Mouse (Mus musculus) myocyte (in vitro differentiated cells): ENCODE data around the gene Cblb. TPM values are rescaled to one million over a fixed set of nuclear protein-coding genes. Genes with fewer than 3 reads are reported as not detected.
A peak's percentile ranks its signal among the peaks of the same experiment; 100 is the strongest.

Experiments
- H3K27me3 ChIP-seq: one replicate; pipeline ENCODE4 v1.6.1; 2011; ENCODE audit not compliant: control insufficient read depth, insufficient read depth, insufficient read length
- H3K36me3 ChIP-seq: one replicate; pipeline ENCODE4 v1.6.1; 2011; ENCODE audit not compliant: control insufficient read depth, insufficient read depth
- H3K4me2 ChIP-seq: one replicate; pipeline ENCODE4 v1.6.1; 2011; ENCODE audit warnings: low read depth, control low read depth
- H3K4me3 ChIP-seq: one replicate; pipeline ENCODE4 v1.5.1; 2011; ENCODE audit warnings: mild to moderate bottlenecking, control low read depth, moderate library complexity
- H3K79me2 ChIP-seq: one replicate; pipeline ENCODE4 v1.6.1; 2011; ENCODE audit not compliant: control insufficient read depth, insufficient read depth
- H3ac ChIP-seq: one replicate; pipeline ENCODE4 v1.6.1; 2011; ENCODE audit not compliant: control insufficient read depth, insufficient read length
- CEBPB ChIP-seq: IDR thresholded peaks from 2 replicates; pipeline ENCODE4 v1.6.1; 2011; ENCODE audit warnings: mild to moderate bottlenecking, moderate library complexity; ENCODE audit not compliant: poor library complexity, insufficient read depth, severe bottlenecking
- E2F4 ChIP-seq: IDR thresholded peaks from one replicate; pipeline ENCODE4 v1.6.1; 2011; ENCODE audit warnings: mild to moderate bottlenecking, control low read depth, moderate library complexity; ENCODE audit not compliant: insufficient read depth
- MAX ChIP-seq: IDR thresholded peaks from one replicate; pipeline ENCODE4 v1.6.1; 2011; ENCODE audit warnings: low read depth, mild to moderate bottlenecking, control low read depth
- MYOD1 ChIP-seq, 3 experiments: IDR thresholded peaks; one replicate each; pipeline ENCODE4 v1.6.1; 2011; ENCODE audit warnings: control low read depth in 2 of 3, low read depth in 2 of 3, mild to moderate bottlenecking in 2 of 3, moderate library complexity in 1 of 3; ENCODE audit not compliant: insufficient read length in 2 of 3, control insufficient read depth in 1 of 3
- MYOG ChIP-seq, 3 experiments: IDR thresholded peaks; one replicate each; pipeline ENCODE4 v1.6.1; 2011; ENCODE audit warnings: control low read depth in 2 of 3, low read depth in 2 of 3, mild to moderate bottlenecking in 2 of 3; ENCODE audit not compliant: insufficient read length in 2 of 3, control insufficient read depth in 1 of 3, insufficient read depth in 1 of 3
- POLR2A ChIP-seq: IDR thresholded peaks from one replicate; pipeline ENCODE4 v1.6.1; 2011; ENCODE audit warnings: low read depth, mild to moderate bottlenecking, control low read depth, moderate library complexity; ENCODE audit not compliant: insufficient read length
- POLR2AphosphoS2 ChIP-seq: IDR thresholded peaks from one replicate; pipeline ENCODE4 v1.6.1; 2011; ENCODE audit warnings: low read depth, control low read depth; ENCODE audit not compliant: insufficient read length
- REST ChIP-seq: IDR thresholded peaks from one replicate; pipeline ENCODE4 v1.6.1; 2011; ENCODE audit warnings: mild to moderate bottlenecking, control low read depth, moderate library complexity; ENCODE audit not compliant: insufficient read depth, insufficient read length
- SRF ChIP-seq: IDR thresholded peaks from one replicate; pipeline ENCODE4 v1.6.1; 2011; ENCODE audit warnings: low read depth; ENCODE audit not compliant: control insufficient read depth, insufficient read length
- TCF12 ChIP-seq: IDR thresholded peaks from one replicate; pipeline ENCODE4 v1.6.1; 2011; ENCODE audit warnings: mild to moderate bottlenecking, control low read depth; ENCODE audit not compliant: poor library complexity, insufficient read depth, severe bottlenecking
- TCF3 ChIP-seq: IDR thresholded peaks from one replicate; pipeline ENCODE4 v1.6.1; 2011; ENCODE audit warnings: low read depth, control low read depth; ENCODE audit not compliant: insufficient read length
- USF1 ChIP-seq: IDR thresholded peaks from one replicate; pipeline ENCODE4 v1.6.1; 2011; ENCODE audit warnings: low read depth, mild to moderate bottlenecking, control low read depth, moderate library complexity
- polyA plus RNA-seq: library from polyadenylated mRNA; unstranded; fragments of >200 nt; fragmentation: generic; extraction: Trizol; gene quantifications from one replicate; pipeline ENCODE4 v1.2.1, GENCODE M21; 2012; ENCODE audit warnings: missing spikeins

Gene Cblb
- polyA plus RNA-seq, 1 experiment = 7.7 TPM

DNA sequence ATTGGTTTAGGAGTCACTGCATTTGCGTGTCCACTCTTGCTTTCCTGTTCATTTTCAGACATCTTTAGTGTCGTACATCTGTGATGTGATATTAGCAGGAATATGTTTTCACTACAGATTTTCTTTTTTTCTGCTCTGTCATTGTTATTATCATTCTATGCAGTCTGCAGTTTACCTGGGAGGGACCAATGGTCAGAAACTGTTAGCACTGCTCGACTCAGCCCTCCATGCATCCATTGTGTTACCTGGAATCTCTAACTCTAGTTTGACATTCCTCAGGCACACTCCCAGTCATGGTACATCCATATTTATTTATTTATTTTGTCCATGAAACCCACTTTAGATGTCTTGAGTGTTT lies 37.5 kb downstream of the Cblb start:
- H3K79me2 ChIP-seq = peaks cover 69% of the 10 kb centered on the region
- no peak overlapping the region for H3K4me2 ChIP-seq
- H3ac ChIP-seq = no peak overlapping the region
- TF ChIP-seq TCF12 (no peak), POLR2A (no peak)
- H3K36me3 ChIP-seq = no peaks in the 10 kb centered on the region
- no peaks in the 10 kb centered on the region for H3K27me3 ChIP-seq
- H3K4me3 ChIP-seq = no peak overlapping the region

DNA sequence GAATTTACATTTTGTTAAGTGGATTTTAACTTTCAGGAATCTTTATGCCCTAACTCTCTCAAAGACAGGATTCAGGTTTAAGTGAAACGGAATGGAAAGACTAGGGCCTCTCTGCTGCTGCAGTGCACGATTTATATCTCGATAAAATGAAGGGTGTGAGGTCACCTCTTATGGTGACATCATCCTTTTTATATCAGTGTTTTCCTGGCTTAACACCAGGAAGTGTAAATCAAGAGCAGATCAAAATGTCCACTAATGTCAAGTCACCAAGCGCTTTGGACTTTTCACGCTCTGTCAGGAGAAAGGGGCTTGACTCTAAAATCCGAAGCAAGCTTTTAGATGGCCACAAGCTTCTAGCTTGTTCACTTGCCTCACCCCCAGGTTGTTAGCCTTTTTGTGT lies 38.6 kb downstream of the Cblb start:
- Histone ChIP-seq H3K4me3 (no peak overlapping the region), H3K4me2 (no peak overlapping the region), H3ac (no peak overlapping the region), H3K27me3 (no peaks in the 10 kb centered on the region), H3K36me3 (no peaks in the 10 kb centered on the region), H3K79me2 (peaks cover 70% of the 10 kb centered on the region)
- TF ChIP-seq E2F4 (no peak), REST (no peak), CEBPB (no peak), POLR2A (no peak), SRF (no peak), MYOG (IDR thresholded peaks at IDR 0.05; ENCODE audit: control insufficient read depth in 1 of 3, insufficient read depth in 1 of 3, insufficient read length in 2 of 3, low read depth in 2 of 3) (no peak), TCF12 (no peak), USF1 (no peak), MYOD1 (IDR thresholded peaks at IDR 0.05; ENCODE audit: control insufficient read depth in 1 of 3, insufficient read length in 2 of 3, low read depth in 2 of 3) (no peak), TCF3 (no peak), POLR2AphosphoS2 (no peak), MAX (no peak)

DNA sequence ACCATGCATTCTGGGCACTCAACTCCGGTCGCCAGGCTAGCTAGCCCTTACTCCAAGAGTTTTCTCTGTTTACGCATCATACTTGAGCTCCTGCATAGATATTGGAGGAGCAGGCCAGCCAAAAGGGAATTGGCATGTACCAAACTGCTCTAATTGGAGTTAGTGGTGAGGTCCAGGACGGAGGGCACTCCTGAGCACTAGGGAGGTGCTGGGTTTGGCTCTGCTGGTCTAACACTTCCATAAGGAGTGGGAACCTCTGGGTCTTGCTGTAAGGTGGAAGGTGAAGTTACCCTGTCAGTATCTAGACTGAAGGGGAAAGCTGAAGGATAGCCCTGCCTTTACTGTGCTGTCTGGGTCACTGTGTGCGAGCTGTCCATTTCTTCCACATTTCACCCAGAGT lies 39.1 kb downstream of the Cblb start:
- H3K27me3 ChIP-seq = no peaks in the 10 kb centered on the region

DNA sequence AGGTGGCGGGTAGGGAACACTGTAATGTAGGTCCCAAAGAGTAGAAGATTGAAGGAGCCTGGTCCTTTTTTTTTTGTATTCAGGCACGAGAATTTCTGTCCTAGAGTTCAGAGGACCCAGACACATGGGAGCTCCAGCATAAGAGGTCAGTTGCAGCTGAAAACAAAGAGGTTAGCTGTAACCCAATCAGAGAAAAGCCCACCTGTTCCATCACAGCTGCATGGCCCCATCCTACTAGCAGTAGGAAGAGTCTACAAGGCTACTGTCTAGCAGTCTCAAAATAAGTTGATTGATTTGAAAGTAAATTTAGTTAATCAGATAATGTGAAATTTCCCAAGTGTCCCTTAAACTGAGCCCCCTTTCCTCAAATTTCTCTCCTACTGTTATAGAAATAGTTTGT lies 40.3 kb downstream of the Cblb start:
- TF ChIP-seq POLR2AphosphoS2 (no peak), SRF (no peak), USF1 (no peak), E2F4 (no peak), TCF3 (no peak), MYOG (IDR thresholded peaks at IDR 0.05; ENCODE audit: control insufficient read depth in 1 of 3, insufficient read depth in 1 of 3, insufficient read length in 2 of 3, low read depth in 2 of 3) (peak in 1 of 3 experiments; percentile 55), MAX (no peak), TCF12 (peak; percentile 52), POLR2A (no peak), MYOD1 (IDR thresholded peaks at IDR 0.05; ENCODE audit: control insufficient read depth in 1 of 3, insufficient read length in 2 of 3, low read depth in 2 of 3) (peak in 2 of 3 experiments; percentile 50 to 64), CEBPB (no peak), REST (no peak)
- peaks cover 67% of the 10 kb centered on the region for H3K79me2 ChIP-seq
- H3ac ChIP-seq = no peak overlapping the region
- peak overlapping the region; percentile 39 for H3K4me2 ChIP-seq
- H3K4me3 ChIP-seq = no peak overlapping the region
- H3K36me3 ChIP-seq = no peaks in the 10 kb centered on the region
- no peaks in the 10 kb centered on the region for H3K27me3 ChIP-seq

More for the DNA sequence above, 39.1 kb downstream of the Cblb start:
- Histone ChIP-seq H3K79me2 (peaks cover 68% of the 10 kb centered on the region), H3K36me3 (no peaks in the 10 kb centered on the region), H3K4me2 (no peak overlapping the region), H3ac (no peak overlapping the region), H3K4me3 (no peak overlapping the region)
- TF ChIP-seq CEBPB (no peak), TCF12 (no peak), SRF (no peak), MYOG (IDR thresholded peaks at IDR 0.05; ENCODE audit: control insufficient read depth in 1 of 3, insufficient read depth in 1 of 3, insufficient read length in 2 of 3, low read depth in 2 of 3) (no peak)

DNA sequence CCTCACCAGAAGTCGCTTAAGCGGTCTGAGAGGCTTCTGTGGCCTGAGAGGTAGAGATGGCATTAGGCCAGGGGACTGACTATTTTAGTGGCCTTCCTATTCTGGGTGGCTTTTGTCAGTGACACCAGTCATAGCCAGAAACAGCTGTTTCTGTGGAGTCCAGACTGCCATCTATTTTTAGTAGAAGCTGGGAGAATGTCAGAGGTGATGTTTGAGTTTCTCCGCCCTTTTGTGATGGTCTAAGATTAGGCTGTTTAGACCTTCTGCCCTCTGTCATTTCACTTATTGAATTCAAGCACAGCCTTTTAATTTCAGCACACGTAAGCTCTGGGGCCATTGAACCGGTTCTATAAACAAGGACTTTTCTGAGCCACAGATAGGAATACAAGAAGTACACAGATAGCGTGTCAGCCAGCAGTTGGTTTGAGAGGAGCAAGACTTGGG lies 40.8 kb downstream of the Cblb start:
- peaks cover 68% of the 10 kb centered on the region for H3K79me2 ChIP-seq
- peak overlapping the region; percentile 39 for H3K4me2 ChIP-seq
- no peak overlapping the region for H3K4me3 ChIP-seq
- no peaks in the 10 kb centered on the region for H3K27me3 ChIP-seq
- no peak overlapping the region for H3ac ChIP-seq
- TF ChIP-seq REST (no peak), CEBPB (no peak), USF1 (no peak), TCF12 (peak; percentile 28), MYOD1 (IDR thresholded peaks at IDR 0.05; ENCODE audit: control insufficient read depth in 1 of 3, insufficient read length in 2 of 3, low read depth in 2 of 3) (peak; percentile 54 to 78 (median 55)), POLR2AphosphoS2 (no peak), POLR2A (no peak), E2F4 (no peak), TCF3 (no peak), MAX (no peak), SRF (no peak), MYOG (IDR thresholded peaks at IDR 0.05; ENCODE audit: control insufficient read depth in 1 of 3, insufficient read depth in 1 of 3, insufficient read length in 2 of 3, low read depth in 2 of 3) (peak in 2 of 3 experiments; percentile 66 to 94)
- no peaks in the 10 kb centered on the region for H3K36me3 ChIP-seq
